Mouse (Mus musculus) urinary bladder, postnatal 36 days (tissue): ENCODE measurements around the gene Bbs9.

ENCODE experiments used
- DNase-seq, 2 experiments: peaks; one replicate each; pipeline ENCODE4 v3.0.0; 2022; ENCODE audit warnings: low spot score in 2 of 2, mixed read lengths in 1 of 2

Bbs9 gene

GRCm38 (mm10) chr9:22632800-22633485 is 157.4 kb downstream of the Bbs9 start:
- DNase-seq: no peak

- no peak for DNase-seq
These were observed 163.0 kb downstream of the Bbs9 start for GRCm38 (mm10) chr9:22638502-22638901.

GRCm38 (mm10) chr9:22640683-22641431 is 165.3 kb downstream of the Bbs9 start:
- DNase-seq: no peak

GRCm38 (mm10) chr9:22645844-22646390 is 170.4 kb downstream of the Bbs9 start:
- DNase-seq: no peak

GRCm38 (mm10) chr9:22646461-22646860 is 170.9 kb downstream of the Bbs9 start:
- no peak for DNase-seq

GRCm38 (mm10) chr9:22648163-22648562 is 172.6 kb downstream of the Bbs9 start:
- DNase-seq: no peak

- no peak for DNase-seq
These were observed 174.1 kb downstream of the Bbs9 start for GRCm38 (mm10) chr9:22649606-22650005.

- no peak for DNase-seq
These were observed 175.3 kb downstream of the Bbs9 start for GRCm38 (mm10) chr9:22650781-22651180.

GRCm38 (mm10) chr9:22651619-22652018 is 176.1 kb downstream of the Bbs9 start:
- DNase-seq: no peak

GRCm38 (mm10) chr9:22654726-22655393 is 179.3 kb downstream of the Bbs9 start:
- DNase-seq: no peak

GRCm38 (mm10) chr9:22657216-22657615 is 181.7 kb downstream of the Bbs9 start:
- DNase-seq: no peak

- DNase-seq: no peak
These were observed 189.6 kb downstream of the Bbs9 start for GRCm38 (mm10) chr9:22665155-22665554.

- DNase-seq: no peak
These were observed 197.4 kb downstream of the Bbs9 start for GRCm38 (mm10) chr9:22672937-22673336.

- no peak for DNase-seq
These were observed 201.8 kb downstream of the Bbs9 start for GRCm38 (mm10) chr9:22677132-22677829.

- no peak for DNase-seq
These were observed 202.5 kb downstream of the Bbs9 start for GRCm38 (mm10) chr9:22677997-22678396.

GRCm38 (mm10) chr9:22678496-22678895 is 203.0 kb downstream of the Bbs9 start:
- DNase-seq: no peak

- no peak for DNase-seq
These were observed 204.0 kb downstream of the Bbs9 start for GRCm38 (mm10) chr9:22679485-22679884.

- DNase-seq: no peak
These were observed 204.5 kb downstream of the Bbs9 start for GRCm38 (mm10) chr9:22680031-22680430.

- DNase-seq: no peak
These were observed 205.0 kb downstream of the Bbs9 start for GRCm38 (mm10) chr9:22680484-22680883.

- DNase-seq: no peak
These were observed 208.3 kb downstream of the Bbs9 start for GRCm38 (mm10) chr9:22683786-22684185.

GRCm38 (mm10) chr9:22686765-22687472 is 211.4 kb downstream of the Bbs9 start:
- DNase-seq: no peak
